Mouse (Mus musculus) liver, adult (tissue): ENCODE data around the gene Tcte2.

Experiments used
- GATA4 ChIP-seq: IDR thresholded peaks from 2 replicates; pipeline ENCODE4 v1.6.1; 2014; ENCODE audit warnings: mild to moderate bottlenecking, low read length; ENCODE audit not compliant: insufficient replicate concordance

The Tcte2 gene

GRCm38 (mm10) chr17:13663386-13664166 lies 98.0 kb downstream of the Tcte2 start:
- TF ChIP-seq GATA4 = no peak
